Mouse (Mus musculus): Measurements from ENCODE around the gene Boc. TPM values are rescaled to one million over a fixed set of nuclear protein-coding genes. Genes with fewer than 3 reads are reported as not detected.

The Boc gene
- polyA plus RNA-seq, 2 experiments, result 0.15 to 0.27 TPM

GRCm38 (mm10) chr16:44523595-44523994, 35.1 kb downstream of the Boc start:
- Histone ChIP-seq H3K4me1 (replicated peaks; ENCODE audit: control insufficient read depth in 2 of 2, insufficient read depth in 2 of 2, low read length in 1 of 2) (no peaks in the 10 kb centered on the region), H3K9ac (replicated peaks) (no peak overlapping the region), H3K9me3 (ENCODE audit: control insufficient read depth, low read length) (no peaks in the 10 kb centered on the region), H3K36me3 (replicated peaks; ENCODE audit: control insufficient read depth, insufficient read depth, low read depth) (no peaks in the 10 kb centered on the region), H3K4me3 (ENCODE audit: insufficient read depth in 1 of 2, low read depth in 2 of 2, low read length in 2 of 2) (no peak overlapping the region), H3K4me2 (ENCODE audit: low read depth) (no peak overlapping the region), H3K27ac (no peak overlapping the region), H3K27me3 (ENCODE audit: control insufficient read depth, insufficient read depth, low read length) (no peaks in the 10 kb centered on the region)
- no peak for TF ChIP-seq EP300 (IDR thresholded peaks at IDR 0.05; ENCODE audit: low read depth)
- TF ChIP-seq CTCF (IDR thresholded peaks at IDR 0.05; ENCODE audit: low read depth), result no peak
- WGBS (ENCODE audit: insufficient replicate concordance), result 60% methylated on average over 7 of the region's 7 CpGs
- ATAC-seq (ENCODE audit: insufficient read depth) (no peak), DNase-seq (ENCODE audit: low read depth in 3 of 3, low spot score in 3 of 3) (no peak)

GRCm38 (mm10) chr16:44516498-44516897, 42.2 kb downstream of the Boc start:
- DNase-seq (ENCODE audit: low read depth in 3 of 3, low spot score in 3 of 3) (no peak), ATAC-seq (ENCODE audit: insufficient read depth) (no peak)
- H3K9me3 ChIP-seq (ENCODE audit: control insufficient read depth, low read length), result no peaks in the 10 kb centered on the region
- no peaks in the 10 kb centered on the region for H3K27me3 ChIP-seq (ENCODE audit: control insufficient read depth, insufficient read depth, low read length)
- no peaks in the 10 kb centered on the region for H3K4me1 ChIP-seq (replicated peaks; ENCODE audit: control insufficient read depth in 2 of 2, insufficient read depth in 2 of 2, low read length in 1 of 2)
- 55% methylated on average over 6 of the region's 6 CpGs for WGBS (ENCODE audit: insufficient replicate concordance)
- no peak overlapping the region for H3K4me3 ChIP-seq (ENCODE audit: insufficient read depth in 1 of 2, low read depth in 2 of 2, low read length in 2 of 2)
- no peak overlapping the region for H3K9ac ChIP-seq (replicated peaks)
- no peaks in the 10 kb centered on the region for H3K36me3 ChIP-seq (replicated peaks; ENCODE audit: control insufficient read depth, insufficient read depth, low read depth)
- H3K4me2 ChIP-seq (ENCODE audit: low read depth), result no peak overlapping the region
- H3K27ac ChIP-seq, result no peak overlapping the region
- no peak for TF ChIP-seq CTCF (IDR thresholded peaks at IDR 0.05; ENCODE audit: low read depth)

- TF ChIP-seq CTCF (IDR thresholded peaks at IDR 0.05; ENCODE audit: low read depth) (no peak), EP300 (IDR thresholded peaks at IDR 0.05; ENCODE audit: low read depth) (no peak)
- WGBS (ENCODE audit: insufficient replicate concordance), result 74% methylated on average over 13 of the region's 13 CpGs
- no peaks in the 10 kb centered on the region for H3K27me3 ChIP-seq (ENCODE audit: control insufficient read depth, insufficient read depth, low read length)
- no peak overlapping the region for H3K4me3 ChIP-seq (ENCODE audit: insufficient read depth in 1 of 2, low read depth in 2 of 2, low read length in 2 of 2)
- H3K4me2 ChIP-seq (ENCODE audit: low read depth), result no peak overlapping the region
- H3K27ac ChIP-seq, result no peak overlapping the region
- H3K9ac ChIP-seq (replicated peaks), result no peak overlapping the region
- no peak for ATAC-seq (ENCODE audit: insufficient read depth)
- H3K9me3 ChIP-seq (ENCODE audit: control insufficient read depth, low read length), result no peaks in the 10 kb centered on the region
- H3K4me1 ChIP-seq (replicated peaks; ENCODE audit: control insufficient read depth in 2 of 2, insufficient read depth in 2 of 2, low read length in 1 of 2), result no peaks in the 10 kb centered on the region
- no peaks in the 10 kb centered on the region for H3K36me3 ChIP-seq (replicated peaks; ENCODE audit: control insufficient read depth, insufficient read depth, low read depth)
- DNase-seq (ENCODE audit: low read depth in 3 of 3, low spot score in 3 of 3), result no peak
Measured at GRCm38 (mm10) chr16:44510521-44511213, 48.0 kb downstream of the Boc start.

- H3K27ac ChIP-seq, result no peak overlapping the region
- H3K4me2 ChIP-seq (ENCODE audit: low read depth), result no peak overlapping the region
- no peaks in the 10 kb centered on the region for H3K4me1 ChIP-seq (replicated peaks; ENCODE audit: control insufficient read depth in 2 of 2, insufficient read depth in 2 of 2, low read length in 1 of 2)
- H3K27me3 ChIP-seq (ENCODE audit: control insufficient read depth, insufficient read depth, low read length), result no peaks in the 10 kb centered on the region
- H3K9ac ChIP-seq (replicated peaks), result no peak overlapping the region
- H3K4me3 ChIP-seq (ENCODE audit: insufficient read depth in 1 of 2, low read depth in 2 of 2, low read length in 2 of 2), result no peak overlapping the region
- DNase-seq (ENCODE audit: low read depth in 3 of 3, low spot score in 3 of 3) (no peak), ATAC-seq (ENCODE audit: insufficient read depth) (no peak)
- H3K9me3 ChIP-seq (ENCODE audit: control insufficient read depth, low read length), result no peaks in the 10 kb centered on the region
- TF ChIP-seq CTCF (IDR thresholded peaks at IDR 0.05; ENCODE audit: low read depth) (no peak), EP300 (IDR thresholded peaks at IDR 0.05; ENCODE audit: low read depth) (no peak)
- WGBS (ENCODE audit: insufficient replicate concordance), result 63% methylated on average over 7 of the region's 7 CpGs
- no peaks in the 10 kb centered on the region for H3K36me3 ChIP-seq (replicated peaks; ENCODE audit: control insufficient read depth, insufficient read depth, low read depth)
Measured at GRCm38 (mm10) chr16:44509458-44510344, 49.0 kb downstream of the Boc start.

- Histone ChIP-seq H3K9ac (replicated peaks) (no peak overlapping the region), H3K4me2 (ENCODE audit: low read depth) (no peak overlapping the region), H3K4me1 (replicated peaks; ENCODE audit: control insufficient read depth in 2 of 2, insufficient read depth in 2 of 2, low read length in 1 of 2) (no peaks in the 10 kb centered on the region), H3K27ac (no peak overlapping the region), H3K27me3 (ENCODE audit: control insufficient read depth, insufficient read depth, low read length) (no peaks in the 10 kb centered on the region), H3K36me3 (replicated peaks; ENCODE audit: control insufficient read depth, insufficient read depth, low read depth) (no peaks in the 10 kb centered on the region), H3K9me3 (ENCODE audit: control insufficient read depth, low read length) (no peaks in the 10 kb centered on the region), H3K4me3 (ENCODE audit: insufficient read depth in 1 of 2, low read depth in 2 of 2, low read length in 2 of 2) (no peak overlapping the region)
- ATAC-seq (ENCODE audit: insufficient read depth), result no peak
- 71% methylated on average over 13 of the region's 13 CpGs for WGBS (ENCODE audit: insufficient replicate concordance)
- DNase-seq (ENCODE audit: low read depth in 3 of 3, low spot score in 3 of 3), result no peak
- TF ChIP-seq EP300 (IDR thresholded peaks at IDR 0.05; ENCODE audit: low read depth) (no peak), CTCF (IDR thresholded peaks at IDR 0.05; ENCODE audit: low read depth) (no peak)
Measured at GRCm38 (mm10) chr16:44508772-44509171, 49.9 kb downstream of the Boc start.
